Comparison of ENCODE assay signal across 16 mouse cellular contexts in genomic region chr12:99265777-99266176, GRCm38 (mm10).
"Had no signal": no experiment of that assay in that cellular context is flagged by ENCODE, and none has a peak within 500 bp of the region (broad histone marks: within the 10 kb centered on the region; RNA-seq: fewer than 3 reads in every experiment).

No protein-coding gene starts in this region.

- H3K27ac ChIP-seq: lung, embryonic 15.5 days; macrophage; midbrain, embryonic 13.5 days; midbrain, embryonic 15.5 days; neural tube, embryonic 12.5 days; stomach, embryonic 15.5 days; stomach, postnatal 0 days had no signal

- ATAC-seq: lung, postnatal 0 days; midbrain, embryonic 13.5 days; midbrain, embryonic 15.5 days had no signal

- H3K27me3 ChIP-seq: lung, embryonic 15.5 days; megakaryocyte, embryonic 14.5 days; midbrain, embryonic 13.5 days; midbrain, embryonic 15.5 days; neural tube, embryonic 12.5 days; stomach, embryonic 15.5 days had no signal

- H3K36me3 ChIP-seq: lung, embryonic 15.5 days; midbrain, embryonic 13.5 days; midbrain, embryonic 15.5 days; neural tube, embryonic 12.5 days; stomach, embryonic 15.5 days had no signal

- H3K9ac ChIP-seq: lung, embryonic 15.5 days; midbrain, embryonic 13.5 days; midbrain, embryonic 15.5 days; neural tube, embryonic 12.5 days; stomach, embryonic 15.5 days had no signal

- DNase-seq: lung, postnatal 14 days; lung, postnatal 36 days; right cerebral cortex, postnatal 14 days; thymus, adult 2 months; thymus, postnatal 25 days; thymus, postnatal 4 days had no signal

- H3K9me3 ChIP-seq: lung, embryonic 15.5 days; megakaryocyte, embryonic 14.5 days; midbrain, embryonic 13.5 days; midbrain, embryonic 15.5 days; neural tube, embryonic 12.5 days; stomach, embryonic 15.5 days had no signal

- H3K4me2 ChIP-seq: lung, embryonic 15.5 days; midbrain, embryonic 11.5 days; midbrain, embryonic 13.5 days; midbrain, embryonic 15.5 days; neural tube, embryonic 12.5 days; stomach, embryonic 15.5 days had no signal

- H3K4me3 ChIP-seq: lung, embryonic 15.5 days; megakaryocyte, embryonic 14.5 days; midbrain, embryonic 13.5 days; midbrain, embryonic 15.5 days; neural tube, embryonic 12.5 days; stomach, embryonic 15.5 days had no signal
